27 mouse cellular contexts compared by ENCODE assay signal in the genomic region with DNA sequence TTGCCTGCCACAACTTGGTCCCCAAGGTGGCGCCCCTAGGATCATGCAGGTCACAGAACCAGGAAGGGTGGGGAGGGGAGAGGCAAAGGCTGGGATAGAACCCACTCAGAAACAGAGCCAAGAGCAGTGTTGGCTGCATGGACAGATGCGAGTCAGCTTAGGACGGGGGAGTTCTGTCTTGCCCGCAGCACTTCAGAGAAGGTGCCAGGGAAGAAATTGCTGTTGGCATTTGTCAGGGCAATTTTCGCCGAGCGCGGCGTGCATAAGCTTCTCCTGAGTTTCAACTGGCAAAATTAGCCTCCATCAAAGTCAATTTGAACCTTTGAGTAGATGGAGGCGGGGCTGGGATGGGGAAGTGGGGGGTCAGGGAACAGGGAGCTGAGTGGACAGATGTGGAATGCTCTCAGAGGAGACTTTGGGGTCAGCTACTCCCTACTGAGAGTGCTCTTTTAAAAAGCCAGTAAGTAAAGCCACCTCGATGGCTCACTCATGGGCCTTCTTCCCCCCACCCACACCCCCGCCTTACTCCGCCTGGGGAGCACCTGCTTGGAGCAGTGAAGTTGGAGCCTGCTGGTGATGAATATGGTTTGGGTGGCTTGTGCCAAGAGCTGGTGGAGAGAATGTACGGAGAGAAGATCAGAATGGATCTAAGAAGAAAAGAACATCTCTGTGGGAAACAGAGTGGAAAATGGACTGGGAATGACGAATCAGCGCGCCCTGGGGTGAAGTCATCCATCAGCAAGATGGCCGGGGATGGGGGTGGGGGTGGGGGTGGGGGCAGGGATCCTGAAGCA. TPM values are rescaled to one million over a fixed set of nuclear protein-coding genes. Genes with fewer than 3 reads are reported as not detected.
A peak's percentile ranks its signal among the peaks of the same experiment; 100 is the strongest.
DNase-seq lines count a peak whose midpoint lies in the region; ATAC-seq and TF ChIP-seq lines count a peak whose summit lies in the region.
"Had no signal": no experiment of that assay in that cellular context is flagged by ENCODE, and none has a peak within 500 bp of the region (broad histone marks: within the 10 kb centered on the region; RNA-seq: fewer than 3 reads in every experiment).

No protein-coding gene starts in this region.

- WGBS in hindbrain, postnatal 0 days, result 48% methylated on average over 18 of the region's 18 CpGs
- 61% methylated on average over 18 of the region's 18 CpGs for whole genome bisulfite sequencing in hindbrain, embryonic 13.5 days

- TF ChIP-seq CTCF in hindbrain, postnatal 0 days (IDR thresholded peaks at IDR 0.05; ENCODE audit: low read depth), result no peak

- peaks cover 11% of the 10 kb centered on the region for H3K4me1 ChIP-seq in hindbrain, postnatal 0 days (ENCODE audit: insufficient read depth, low read length)
- H3K4me1 ChIP-seq in hindbrain, embryonic 13.5 days (replicated peaks), result peaks cover 32% of the 10 kb centered on the region
- H3K4me1 ChIP-seq: embryonic facial prominence, embryonic 13.5 days; intestine, embryonic 15.5 days had no signal

- H3K36me3 ChIP-seq in hindbrain, postnatal 0 days (ENCODE audit: insufficient read depth, low read length), result no peaks in the 10 kb centered on the region
- H3K36me3 ChIP-seq in hindbrain, embryonic 13.5 days, result no peaks in the 10 kb centered on the region
- H3K36me3 ChIP-seq: embryonic facial prominence, embryonic 10.5 days; embryonic facial prominence, embryonic 13.5 days; forebrain, embryonic 12.5 days; forebrain, embryonic 15.5 days; hindbrain, embryonic 15.5 days; intestine, embryonic 15.5 days had no signal

- no peak overlapping the region for H3K4me2 ChIP-seq in hindbrain, postnatal 0 days (ENCODE audit: low read depth, low read length)
- no peak overlapping the region for H3K4me2 ChIP-seq in hindbrain, embryonic 13.5 days
- H3K4me2 ChIP-seq: embryonic facial prominence, embryonic 13.5 days; forebrain, embryonic 12.5 days; forebrain, embryonic 15.5 days; heart, embryonic 11.5 days; hindbrain, embryonic 15.5 days; intestine, embryonic 15.5 days had no signal

- H3K9me3 ChIP-seq in hindbrain, postnatal 0 days (ENCODE audit: low read length), result no peaks in the 10 kb centered on the region
- no peaks in the 10 kb centered on the region for H3K9me3 ChIP-seq in hindbrain, embryonic 13.5 days
- H3K9me3 ChIP-seq: embryonic facial prominence, embryonic 10.5 days; embryonic facial prominence, embryonic 13.5 days; forebrain, embryonic 12.5 days; forebrain, embryonic 15.5 days; hindbrain, embryonic 15.5 days; intestine, embryonic 15.5 days had no signal

- no peak overlapping the region for H3K9ac ChIP-seq in hindbrain, postnatal 0 days (replicated peaks; ENCODE audit: low read length)
- H3K9ac ChIP-seq in hindbrain, embryonic 13.5 days, result no peak overlapping the region
- H3K9ac ChIP-seq: embryonic facial prominence, embryonic 13.5 days; forebrain, embryonic 12.5 days; forebrain, embryonic 15.5 days; hindbrain, embryonic 15.5 days; intestine, embryonic 15.5 days had no signal

- H3K27me3 ChIP-seq in hindbrain, postnatal 0 days (ENCODE audit: insufficient read depth, low read length), result no peaks in the 10 kb centered on the region
- peaks cover 12% of the 10 kb centered on the region for H3K27me3 ChIP-seq in hindbrain, embryonic 13.5 days
- H3K27me3 ChIP-seq: forebrain, embryonic 12.5 days; forebrain, embryonic 15.5 days; hindbrain, embryonic 15.5 days; intestine, embryonic 15.5 days had no signal

- H3K4me3 ChIP-seq in hindbrain, postnatal 0 days (ENCODE audit: low read length), result no peak overlapping the region
- H3K4me3 ChIP-seq in hindbrain, embryonic 13.5 days, result no peak overlapping the region
- H3K4me3 ChIP-seq: embryonic facial prominence, embryonic 10.5 days; embryonic facial prominence, embryonic 13.5 days; erythroblast, embryonic 14.5 days; forebrain, embryonic 12.5 days; forebrain, embryonic 15.5 days; gastrocnemius, adult 2 months; hindbrain, embryonic 15.5 days; intestine, embryonic 15.5 days had no signal

- no peak overlapping the region for H3K27ac ChIP-seq in hindbrain, postnatal 0 days
- no peak overlapping the region for H3K27ac ChIP-seq in hindbrain, embryonic 13.5 days
- H3K27ac ChIP-seq: embryonic facial prominence, embryonic 10.5 days; embryonic facial prominence, embryonic 13.5 days; forebrain, embryonic 12.5 days; forebrain, embryonic 15.5 days; gastrocnemius, adult 2 months; hindbrain, embryonic 15.5 days; intestine, embryonic 15.5 days had no signal

- no peak for ATAC-seq in hindbrain, postnatal 0 days
- ATAC-seq in hindbrain, embryonic 13.5 days (ENCODE audit: low FRiP score), result no peak
- ATAC-seq: CD4-positive, CD25-positive, alpha-beta regulatory T cell, adult 4 months; forebrain, embryonic 15.5 days; intestine, embryonic 15.5 days had no signal

- peak; percentile 36 to 57 for DNase-seq in cerebellum, postnatal 25 days
- no peak for DNase-seq in cerebellum, postnatal 4 days (ENCODE audit: low spot score in 2 of 2)
- peak; percentile 26 for DNase-seq in hindbrain, postnatal 0 days (ENCODE audit: low spot score)
- DNase-seq in right cerebral cortex, adult 18-20 months, result peak; percentile 53
- DNase-seq in right cerebral cortex, postnatal 14 days, result no peak
- DNase-seq in kidney, postnatal 36 days, result no peak
- DNase-seq: adrenal gland, adult 2 months; adrenal gland, postnatal 14 days; cerebellum, adult 9-10 months; embryo, embryonic 11 days; gastrocnemius, adult 2 months; gastrocnemius, postnatal 14 days; heart, adult 11 months; kidney, adult 11 months had no signal

RNA-seq across cellular contexts. Expression of gene Igsf21, which starts 12.0 kb away (rescaled TPM):
- 175 and 176 TPM in 2 replicates for total RNA-seq in hindbrain, postnatal 0 days (2014; rRNA removed)
- polyA plus RNA-seq in hindbrain, postnatal 0 days (2015; fragmentation: Nextera tagmentation; extraction: Ambion mirVana), result 125 and 127 TPM in 2 replicates
- 45.4 and 46.4 TPM in 2 replicates for polyA plus RNA-seq in hindbrain, embryonic 13.5 days (2015; fragmentation: Nextera tagmentation; extraction: Ambion mirVana)
- total RNA-seq: hematopoietic stem cell, adult 5-6 weeks; MEL had no signal
- polyA plus RNA-seq: C2C12; CD4-positive, CD25-positive, alpha-beta regulatory T cell, adult 4 months had no signal

Comparison
In these comparisons a context has a peak if more than half of its experiments do, and no peak if none do; other contexts are left out.
1. DNase-seq: peak in cerebellum, postnatal 25 days (2 of 2), hindbrain, postnatal 0 days (single experiment) and right cerebral cortex, adult 18-20 months (single experiment); none in cerebellum, postnatal 4 days (0 of 2), right cerebral cortex, postnatal 14 days (single experiment) and kidney, postnatal 36 days (0 of 2).